Mouse (Mus musculus): ENCODE data around the gene Cd22.

GRCm38 (mm10) chr7:30917219-30917618, 37.1 kb upstream of the Cd22 start:
- TF ChIP-seq GATA1 (IDR thresholded peaks at IDR 0.05; ENCODE audit: borderline replicate concordance, low read length) = no peak
- no peak for TF ChIP-seq FLI1 (IDR thresholded peaks at IDR 0.05; ENCODE audit: low read length)

Measured in megakaryocyte, embryonic 14.5 days (primary cell).